Mouse (Mus musculus) cerebellum, adult 2 months (tissue): ENCODE measurements around the gene Eif3k. TPM values are rescaled to one million over a fixed set of nuclear protein-coding genes. Genes with fewer than 3 reads are reported as not detected.

Source experiments
- DNase-seq, 2 experiments: peaks; one replicate each; pipeline ENCODE4 v3.0.0; 2021
- H3K27ac ChIP-seq: fragments of 200-500 bp; 2 replicates; pipeline ENCODE4 v1.5.1; 2012; ENCODE audit warnings: low read length, control low read depth, inconsistent platforms; ENCODE audit not compliant: insufficient read depth
- H3K27me3 ChIP-seq: fragments of 200-500 bp; 2 replicates; pipeline ENCODE4 v1.6.1; 2012; ENCODE audit warnings: inconsistent platforms, mild to moderate bottlenecking, low read length, moderate library complexity; ENCODE audit not compliant: control insufficient read depth, insufficient read depth
- H3K4me1 ChIP-seq: fragments of 200-500 bp; 2 replicates; pipeline ENCODE4 v1.6.1; 2011; ENCODE audit warnings: low read length; ENCODE audit not compliant: control insufficient read depth, insufficient read depth
- H3K4me3 ChIP-seq: fragments of 200-500 bp; replicated peaks from 2 replicates; pipeline ENCODE3; 2011; ENCODE audit warnings: mild to moderate bottlenecking, low read depth, low read length, control low read depth; ENCODE audit not compliant: insufficient read depth
- CTCF ChIP-seq: fragments of 200-500 bp; IDR thresholded peaks from 2 replicates; pipeline ENCODE4 v1.5.1; 2011; ENCODE audit warnings: low read depth, mild to moderate bottlenecking, control low read depth, low read length, moderate library complexity, borderline replicate concordance; ENCODE audit not compliant: insufficient read depth
- POLR2A ChIP-seq: fragments of 200-500 bp; IDR thresholded peaks from 2 replicates; pipeline ENCODE4 v1.6.1; 2011; ENCODE audit warnings: low read length, control low read depth, borderline replicate concordance; ENCODE audit not compliant: insufficient read depth
- WGBS: fragments of 180-500 bp; shearing (Covaris S2); methylation state at CpG from one replicate; pipeline ENCODE4 v1.1.7; 2018; 5-methylcytosine and 5-hydroxymethylcytosine counted together
- polyA plus RNA-seq: library from polyadenylated mRNA; depleted of rRNA; stranded (reverse); fragments of >200 nt; gene quantifications from 2 replicates; pipeline ENCODE4 v1.2.3, GENCODE M21; 2012

Gene Eif3k
- polyA plus RNA-seq, 1 experiment = 322 TPM

DNA sequence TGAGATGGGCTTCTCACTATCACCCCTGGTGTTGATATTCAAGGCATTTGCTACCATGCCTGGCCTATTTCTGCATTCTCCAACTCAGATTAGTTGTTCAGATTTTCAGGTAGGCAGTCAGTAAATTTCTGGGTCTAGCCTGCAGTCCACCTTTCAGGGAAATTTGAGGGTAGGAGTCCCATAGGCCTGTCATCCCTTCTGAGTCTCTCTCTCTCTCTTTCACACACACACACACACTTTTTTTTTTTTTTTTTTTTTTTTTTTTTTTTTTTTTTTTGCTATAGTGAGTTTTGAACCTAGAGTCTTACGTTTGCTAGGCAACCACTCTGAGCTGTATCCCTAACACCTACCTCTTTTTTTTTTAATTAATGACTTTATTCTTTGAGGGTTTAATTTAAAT lies 2.8 kb upstream of the Eif3k start:
- DNase-seq = no peak
- TF ChIP-seq CTCF (no peak), POLR2A (no peak)
- Histone ChIP-seq H3K4me1 (0 out of 2 replicates have a peak, but pooled peaks cover 8% of the 10 kb centered on the region), H3K27ac (no peak overlapping the region), H3K27me3 (no peaks in the 10 kb centered on the region), H3K4me3 (no peak overlapping the region)
- 100% methylated on average over 1 of the region's 1 CpGs for WGBS

DNA sequence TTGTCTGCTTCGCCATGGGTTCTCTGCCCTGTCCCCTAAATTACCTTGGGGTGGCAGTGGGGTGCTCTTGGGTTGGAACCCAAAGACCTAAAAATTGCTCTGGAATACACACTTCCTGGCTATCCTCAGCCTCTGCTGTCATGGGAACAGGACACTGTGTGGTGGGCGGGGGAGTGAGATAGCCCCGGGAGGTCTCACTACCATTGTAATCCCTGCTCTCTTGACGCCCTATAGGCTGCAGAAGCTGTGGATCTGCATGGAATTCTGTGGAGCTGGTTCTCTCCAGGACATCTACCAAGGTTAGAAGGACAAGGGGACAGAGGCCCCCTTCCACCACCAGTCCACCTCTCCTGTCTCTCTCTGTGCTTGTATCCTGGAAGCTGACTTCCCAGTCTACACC lies 2.2 kb upstream of the Eif3k start:
- Histone ChIP-seq H3K4me3 (no peak overlapping the region), H3K27ac (no peak overlapping the region), H3K4me1 (0 out of 2 replicates have a peak, but pooled peaks cover 8% of the 10 kb centered on the region), H3K27me3 (no peaks in the 10 kb centered on the region)
- WGBS = 65% methylated on average over 4 of the region's 4 CpGs
- TF ChIP-seq POLR2A (no peak), CTCF (no peak)
- DNase-seq = no peak

DNA sequence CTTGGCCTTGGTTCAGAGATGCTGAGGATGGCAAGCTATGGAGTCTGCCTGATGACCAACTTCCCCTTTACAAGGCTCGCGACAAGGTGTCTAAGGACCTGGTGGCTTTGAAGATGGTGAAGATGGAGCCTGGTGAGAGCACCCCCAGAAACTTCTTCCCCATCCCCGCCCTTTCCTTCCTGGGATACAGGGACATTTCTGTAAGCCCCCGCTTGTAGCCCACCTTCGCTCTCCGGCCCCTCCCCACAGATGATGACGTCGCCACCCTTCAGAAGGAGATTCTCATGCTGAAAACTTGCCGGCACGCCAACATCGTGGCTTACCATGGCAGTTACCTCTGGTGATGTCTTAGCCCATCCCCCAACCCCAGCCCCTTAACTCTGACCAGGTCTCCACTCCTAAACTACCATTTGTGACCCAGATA lies 1.5 kb upstream of the Eif3k start:
- no peak for TF ChIP-seq POLR2A
- TF ChIP-seq CTCF = no peak
- no peak overlapping the region for H3K4me3 ChIP-seq
- H3K27me3 ChIP-seq = no peaks in the 10 kb centered on the region
- H3K4me1 ChIP-seq = 0 out of 2 replicates have a peak, but pooled peaks cover 8% of the 10 kb centered on the region
- no peak overlapping the region for H3K27ac ChIP-seq
- 69% methylated on average over 11 of the region's 11 CpGs for WGBS
- DNase-seq = no peak

DNA sequence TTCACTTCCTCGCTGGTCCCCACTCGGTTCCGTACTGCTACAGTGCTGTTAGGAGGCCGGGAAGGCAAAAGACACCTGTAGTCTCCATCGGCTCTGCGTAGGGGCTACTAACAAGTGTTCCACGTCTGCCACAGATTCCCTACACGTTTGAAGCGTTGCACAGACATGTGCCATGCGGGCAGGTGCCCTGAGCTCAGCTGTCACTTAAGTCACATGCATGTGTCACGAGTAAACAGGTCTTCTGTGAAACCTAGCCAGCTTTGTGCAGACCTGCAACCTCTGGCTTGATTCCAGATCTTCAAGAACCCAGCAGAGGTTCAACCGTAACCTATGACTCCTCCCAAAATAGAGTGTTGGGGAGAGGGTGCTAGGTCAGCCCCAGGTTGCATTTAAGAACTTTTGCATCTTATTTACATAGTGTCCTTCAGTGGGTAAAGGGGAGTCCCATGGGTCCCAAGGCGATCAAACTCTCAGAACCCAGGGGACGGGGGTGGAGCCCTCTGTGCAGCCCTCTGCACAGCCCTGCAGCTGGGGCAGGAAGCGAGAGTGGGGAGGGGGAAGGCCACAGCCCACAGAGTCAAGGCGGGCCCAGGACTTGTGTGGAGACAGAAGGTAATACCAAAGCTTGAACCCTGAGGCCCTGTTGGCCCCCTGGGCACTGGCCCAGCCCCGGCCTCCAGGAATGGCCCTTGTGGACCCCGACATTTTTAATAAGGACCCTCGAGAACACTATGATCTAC lies 780 bp upstream of the Eif3k start:
- H3K4me3 ChIP-seq = peak overlapping the region; percentile 62
- no peaks in the 10 kb centered on the region for H3K27me3 ChIP-seq
- DNase-seq = peak in 1 of 2 experiments; percentile 37
- H3K27ac ChIP-seq = no peak overlapping the region
- H3K4me1 ChIP-seq = 0 out of 2 replicates have a peak, but pooled peaks cover 8% of the 10 kb centered on the region
- 16% methylated on average over 19 of the region's 19 CpGs for WGBS
- TF ChIP-seq CTCF (no peak), POLR2A (no peak)

DNA sequence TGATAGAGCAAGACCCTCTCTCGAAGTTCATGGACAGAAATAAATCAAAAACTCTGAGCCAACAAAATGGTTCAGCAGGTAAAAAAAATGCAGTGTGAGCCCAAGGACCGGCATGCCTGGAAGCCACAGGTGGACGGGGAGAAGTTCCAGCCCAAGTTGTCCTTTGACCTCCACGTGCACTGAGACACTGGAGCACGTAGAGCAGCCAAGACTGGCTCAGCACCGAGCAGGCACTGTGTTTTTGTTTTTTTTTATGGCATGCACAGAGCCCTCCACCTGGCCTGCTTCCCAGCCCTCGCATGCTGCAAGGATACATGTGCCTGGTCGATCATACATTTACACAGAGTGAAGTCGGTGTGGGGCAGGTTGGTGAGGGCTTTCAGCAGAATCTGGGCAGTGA lies 4.1 kb downstream of the Eif3k start:
- Histone ChIP-seq H3K27me3 (no peaks in the 10 kb centered on the region), H3K4me3 (no peak overlapping the region), H3K4me1 (0 out of 2 replicates have a peak, but pooled peaks cover 8% of the 10 kb centered on the region), H3K27ac (no peak overlapping the region)
- DNase-seq = no peak
- WGBS = 67% methylated on average over 9 of the region's 9 CpGs
- TF ChIP-seq POLR2A (no peak), CTCF (no peak)

DNA sequence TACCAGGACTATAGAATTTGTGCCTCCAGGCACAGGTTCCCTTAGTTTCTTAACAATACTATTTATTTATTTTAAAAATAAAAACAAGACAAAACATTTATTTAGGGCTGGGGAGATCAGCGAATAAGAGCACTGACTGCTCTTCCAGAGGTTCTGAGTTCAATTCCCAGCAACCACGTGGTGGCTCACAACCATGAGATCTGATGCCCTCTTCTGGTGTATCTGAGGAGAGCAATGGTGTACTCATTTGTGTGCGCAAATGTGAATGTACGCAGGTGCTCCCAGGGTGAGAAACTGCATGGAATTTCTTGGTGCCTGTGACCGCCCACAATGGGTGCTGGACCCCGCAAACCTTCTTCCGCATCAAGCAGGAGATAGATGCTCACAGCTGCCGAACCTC lies 8.6 kb downstream of the Eif3k start:
- no peaks in the 10 kb centered on the region for H3K27me3 ChIP-seq
- no peak for TF ChIP-seq POLR2A
- TF ChIP-seq CTCF = peak; percentile 30; the same call in 1 of the 2 replicates
- 77% methylated on average over 8 of the region's 8 CpGs for WGBS
- H3K4me1 ChIP-seq = no peaks in the 10 kb centered on the region
- H3K27ac ChIP-seq = no peak overlapping the region
- no peak for DNase-seq
- no peak overlapping the region for H3K4me3 ChIP-seq

DNA sequence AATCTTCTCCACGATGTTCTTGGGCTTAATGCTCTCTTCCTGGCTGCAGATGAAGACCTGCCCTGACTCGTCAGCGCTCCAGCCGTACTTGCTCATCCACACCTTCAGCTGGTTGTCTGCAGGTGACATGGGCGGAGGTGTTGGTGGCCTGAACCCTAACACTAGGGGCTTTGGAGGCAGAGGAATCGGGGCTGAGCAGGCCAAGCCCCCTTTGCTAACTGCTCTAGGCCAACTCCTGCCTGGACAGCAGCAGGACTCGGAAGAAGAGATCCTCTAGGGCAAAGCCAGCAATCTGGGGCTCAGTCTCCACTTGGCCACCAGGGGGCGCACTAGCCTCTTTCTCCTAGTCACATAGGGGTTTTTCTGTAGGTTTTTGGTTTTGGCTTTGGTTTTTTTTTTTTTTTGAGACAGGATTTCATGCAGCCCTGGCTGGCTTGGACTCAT lies 9.1 kb downstream of the Eif3k start:
- TF ChIP-seq CTCF = peak; percentile 68
- TF ChIP-seq POLR2A = no peak
- Histone ChIP-seq H3K4me3 (no peak overlapping the region), H3K27ac (no peak overlapping the region), H3K4me1 (no peaks in the 10 kb centered on the region), H3K27me3 (no peaks in the 10 kb centered on the region)
- peak; percentile 61 to 74 for DNase-seq
- WGBS = 70% methylated on average over 8 of the region's 8 CpGs

DNA sequence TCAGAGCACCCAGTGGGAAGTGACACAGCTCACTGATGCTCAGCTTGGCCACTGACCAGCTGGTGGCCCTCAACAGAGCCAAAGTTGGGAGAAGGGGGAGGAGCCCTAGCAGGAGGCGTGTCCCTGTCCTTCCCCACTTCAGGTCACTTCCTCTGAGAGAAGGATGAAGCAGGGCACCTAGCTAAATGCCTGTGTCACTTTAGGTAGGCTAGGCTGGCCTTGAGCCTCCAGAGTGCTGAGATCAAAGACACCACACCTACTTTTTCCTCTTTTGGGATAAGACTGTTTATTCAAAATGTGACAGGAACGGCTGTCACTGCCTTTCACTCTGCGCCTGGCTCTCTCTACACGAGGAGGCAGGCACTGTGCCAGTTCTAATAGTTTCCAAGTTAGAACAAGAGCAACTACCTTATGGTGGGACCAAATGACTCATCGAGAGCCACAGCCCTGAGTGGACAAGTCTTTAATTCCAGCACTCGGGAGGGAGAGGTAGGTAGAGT lies 9.8 kb downstream of the Eif3k start:
- Histone ChIP-seq H3K4me3 (no peak overlapping the region), H3K27me3 (no peaks in the 10 kb centered on the region), H3K27ac (no peak overlapping the region), H3K4me1 (no peaks in the 10 kb centered on the region)
- DNase-seq = no peak
- WGBS = 37% methylated on average over 6 of the region's 6 CpGs
- no peak for TF ChIP-seq CTCF
